Mouse (Mus musculus) right cerebral cortex, postnatal 36 days (tissue): Measurements from ENCODE around the gene Lhpp.
"Not testable (repeated sequence)": the region's sequence is repeated elsewhere in the genome, so short reads cannot be mapped to it uniquely, and the experiment has no call there.

ENCODE experiments used
- DNase-seq, 2 experiments: peaks; one replicate each; pipeline ENCODE4 v3.0.0; 2022; ENCODE audit warnings: low spot score in 2 of 2, mixed read lengths in 1 of 2

Lhpp gene

GRCm38 (mm10) chr7:132646514-132646913 lies 36.1 kb downstream of the Lhpp start:
- no peak for DNase-seq

GRCm38 (mm10) chr7:132654412-132654811 lies 44.0 kb downstream of the Lhpp start:
- DNase-seq, result no peak

- DNase-seq, result peak; percentile 79 to 80
These were observed 45.6 kb downstream of the Lhpp start for GRCm38 (mm10) chr7:132656075-132656474.

- peak; percentile 55 to 63 for DNase-seq
These were observed 46.1 kb downstream of the Lhpp start for GRCm38 (mm10) chr7:132656548-132656947.

- no peak for DNase-seq
These were observed 47.1 kb downstream of the Lhpp start for GRCm38 (mm10) chr7:132657371-132658057.

- DNase-seq, result no peak
These were observed 47.6 kb downstream of the Lhpp start for GRCm38 (mm10) chr7:132658058-132658450.

- no peak for DNase-seq
These were observed 48.2 kb downstream of the Lhpp start for GRCm38 (mm10) chr7:132658688-132659087.

GRCm38 (mm10) chr7:132659633-132660032 lies 49.2 kb downstream of the Lhpp start:
- no peak for DNase-seq

- not testable (repeated sequence) for DNase-seq
These were observed 52.4 kb downstream of the Lhpp start for GRCm38 (mm10) chr7:132662831-132663230.

GRCm38 (mm10) chr7:132664815-132665214 lies 54.4 kb downstream of the Lhpp start:
- DNase-seq, result no peak

- no peak for DNase-seq
These were observed 55.4 kb downstream of the Lhpp start for GRCm38 (mm10) chr7:132665664-132666382.

- no peak for DNase-seq
These were observed 56.1 kb downstream of the Lhpp start for GRCm38 (mm10) chr7:132666516-132666915.

GRCm38 (mm10) chr7:132668604-132669003 lies 58.2 kb downstream of the Lhpp start:
- no peak for DNase-seq

GRCm38 (mm10) chr7:132669999-132670862 lies 59.8 kb downstream of the Lhpp start:
- DNase-seq, result no peak

- DNase-seq, result no peak
These were observed 60.4 kb downstream of the Lhpp start for GRCm38 (mm10) chr7:132670863-132671165.

GRCm38 (mm10) chr7:132672481-132672959 lies 62.1 kb downstream of the Lhpp start:
- no peak for DNase-seq

GRCm38 (mm10) chr7:132673931-132674755 lies 63.7 kb downstream of the Lhpp start:
- DNase-seq, result no peak

- DNase-seq, result no peak
These were observed 65.5 kb downstream of the Lhpp start for GRCm38 (mm10) chr7:132675922-132676321.

- no peak for DNase-seq
These were observed 68.7 kb downstream of the Lhpp start for GRCm38 (mm10) chr7:132679117-132679516.

- DNase-seq, result no peak
These were observed 69.1 kb downstream of the Lhpp start for GRCm38 (mm10) chr7:132679549-132679948.

GRCm38 (mm10) chr7:132681296-132681695 lies 70.9 kb downstream of the Lhpp start:
- DNase-seq, result no peak
